Mouse (Mus musculus): ENCODE data around the gene Cpt2. TPM values are rescaled to one million over a fixed set of nuclear protein-coding genes. Genes with fewer than 3 reads are reported as not detected.

Cpt2 gene
- total RNA-seq (2023): 10 to 100 TPM; 13.3 to 13.4 TPM

GRCm38 (mm10) chr4:107923145-107923802, at the start of gene Cpt2:
Gene Cpt2, minus strand, starts transcription at chr4:107923610.

GRCm38 (mm10) chr4:107967966-107968682, 44.7 kb upstream of the Cpt2 start, which contains the start of gene Slc1a7:
Gene Slc1a7, plus strand, starts transcription at chr4:107968332.

GRCm38 (mm10) chr4:107889731-107890432, 33.5 kb downstream of the Cpt2 start, which contains the start of gene 0610037L13Rik:
Gene 0610037L13Rik, plus strand, starts transcription at chr4:107889813.

GRCm38 (mm10) chr4:107879254-107880050, 44.0 kb downstream of the Cpt2 start, which contains the start of gene Magoh:
Gene Magoh, plus strand, starts transcription at chr4:107879755.

Other genes with a start within 250 kb of the Cpt2 start
- 1 to 10 TPM in 1 of 2 experiments, under 1 TPM in 1; 0.60 to 1.3 TPM for gene Dmrtb1, start 239.4 kb downstream of the Cpt2 start, total RNA-seq (2023)
- 1 to 10 TPM; 5.7 to 6.4 TPM for gene Lrp8, start 121.3 kb downstream of the Cpt2 start, total RNA-seq (2023)
- 10 to 100 TPM; 54.0 to 63.0 TPM for gene Magoh, start 43.9 kb downstream of the Cpt2 start, total RNA-seq (2023)
- 10 to 100 TPM; 26.5 to 27.1 TPM for gene 0610037L13Rik, start 33.8 kb downstream of the Cpt2 start, total RNA-seq (2023)
- gene Slc1a7, start 44.7 kb upstream of the Cpt2 start, total RNA-seq (2023): not detected
- gene Podn, start 172.8 kb upstream of the Cpt2 start, total RNA-seq (2023): under 1 TPM; 0.58 to 0.63 TPM
- 100 to 1,000 TPM; 144 to 152 TPM for gene Scp2, start 221.4 kb upstream of the Cpt2 start, total RNA-seq (2023)
- not detected for gene Echdc2, start 241.8 kb upstream of the Cpt2 start, total RNA-seq (2023)